Mouse (Mus musculus): ENCODE results near the gene Ppp1cc.
A peak's percentile ranks its signal among the peaks of the same experiment; 100 is the strongest.

Gene Ppp1cc

DNA sequence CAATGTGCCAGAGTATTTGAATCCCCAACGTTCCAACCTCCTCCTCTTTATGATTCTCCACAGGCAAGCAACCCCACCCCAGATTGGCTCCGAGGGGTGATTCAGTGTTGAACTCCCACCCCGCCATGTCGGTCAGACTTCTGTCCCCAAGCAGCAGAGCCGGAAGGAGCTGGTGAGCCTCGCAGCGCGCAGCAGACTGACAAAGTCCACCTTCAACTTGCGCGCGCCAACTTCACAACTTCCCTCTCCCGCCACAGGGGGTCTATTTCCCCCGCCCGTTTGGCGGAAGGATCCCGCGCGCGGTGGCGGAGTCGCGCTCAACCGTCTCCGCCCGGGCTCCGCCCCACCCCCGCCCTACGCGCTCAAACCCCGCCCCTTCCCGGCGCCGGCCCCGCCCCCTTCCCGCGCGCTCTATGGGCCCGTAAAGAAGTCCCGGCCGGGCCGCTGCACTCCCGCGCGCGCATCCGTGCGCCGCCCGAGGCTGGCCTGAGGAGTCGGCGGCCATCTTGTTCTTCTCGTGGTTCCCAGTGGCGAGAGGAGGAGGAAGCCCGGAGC lies at the start of gene Ppp1cc:
Gene Ppp1cc (plus strand): TSS at position 452 of the 555 bp plus-strand sequence.
- DNase-seq (ENCODE audit: low spot score in 2 of 2), result peak; percentile 91 to 95

DNA sequence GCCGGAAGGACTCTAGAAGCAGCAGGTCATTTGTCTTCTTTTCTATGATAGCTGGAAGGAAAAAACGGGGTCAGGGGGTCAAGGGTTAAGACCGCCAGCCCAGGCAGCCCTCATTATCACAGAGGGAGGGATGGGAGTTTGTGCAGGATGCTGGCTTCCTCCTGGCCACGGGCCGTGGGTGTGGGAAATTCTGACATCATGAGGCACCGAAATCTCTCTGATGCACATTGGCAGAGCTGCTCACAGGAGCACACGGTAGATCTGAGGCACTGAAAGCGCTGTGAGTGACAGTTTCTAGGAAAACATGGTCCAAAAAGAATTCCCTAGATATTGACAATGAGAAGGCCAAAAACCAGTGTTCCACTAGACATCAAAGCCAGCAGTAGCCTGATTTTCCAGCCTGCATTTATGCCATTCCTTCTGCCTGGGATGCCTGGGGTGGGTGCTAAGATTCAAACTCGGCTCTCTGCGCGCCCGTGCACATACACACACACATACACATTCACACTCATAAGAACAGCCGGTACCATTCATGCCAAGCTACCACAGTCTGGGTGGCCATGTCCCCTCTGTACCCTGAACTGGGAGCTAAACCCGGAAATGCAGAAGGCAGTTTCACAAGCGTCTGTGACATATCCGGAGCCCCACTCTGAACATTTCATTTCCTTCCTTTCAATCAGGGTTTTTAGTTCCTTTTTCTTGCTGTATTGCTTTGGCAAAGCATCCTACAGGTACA lies 48.6 kb upstream of the Ppp1cc start:
- DNase-seq (ENCODE audit: low spot score in 2 of 2), result no peak

DNA sequence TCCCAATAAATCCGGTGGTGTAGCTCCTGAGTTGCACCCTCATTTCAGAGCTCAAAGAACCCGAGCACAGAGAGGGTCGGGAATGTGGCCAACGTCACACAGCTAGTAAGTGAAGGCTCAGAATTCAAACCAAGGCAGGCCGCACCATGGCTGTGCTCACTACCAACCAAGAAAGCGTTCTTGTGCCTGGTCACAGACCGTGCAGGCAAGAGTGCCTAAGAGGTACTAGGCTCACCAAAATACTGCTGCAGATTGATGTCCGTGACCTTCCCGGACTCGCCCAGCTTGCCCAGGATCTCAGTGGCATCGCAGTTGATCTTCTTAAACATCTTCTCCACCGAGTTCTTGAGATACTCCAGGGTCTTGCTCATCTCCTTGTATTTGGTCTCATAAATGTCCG lies 47.5 kb upstream of the Ppp1cc start:
- DNase-seq (ENCODE audit: low spot score in 2 of 2), result no peak

DNA sequence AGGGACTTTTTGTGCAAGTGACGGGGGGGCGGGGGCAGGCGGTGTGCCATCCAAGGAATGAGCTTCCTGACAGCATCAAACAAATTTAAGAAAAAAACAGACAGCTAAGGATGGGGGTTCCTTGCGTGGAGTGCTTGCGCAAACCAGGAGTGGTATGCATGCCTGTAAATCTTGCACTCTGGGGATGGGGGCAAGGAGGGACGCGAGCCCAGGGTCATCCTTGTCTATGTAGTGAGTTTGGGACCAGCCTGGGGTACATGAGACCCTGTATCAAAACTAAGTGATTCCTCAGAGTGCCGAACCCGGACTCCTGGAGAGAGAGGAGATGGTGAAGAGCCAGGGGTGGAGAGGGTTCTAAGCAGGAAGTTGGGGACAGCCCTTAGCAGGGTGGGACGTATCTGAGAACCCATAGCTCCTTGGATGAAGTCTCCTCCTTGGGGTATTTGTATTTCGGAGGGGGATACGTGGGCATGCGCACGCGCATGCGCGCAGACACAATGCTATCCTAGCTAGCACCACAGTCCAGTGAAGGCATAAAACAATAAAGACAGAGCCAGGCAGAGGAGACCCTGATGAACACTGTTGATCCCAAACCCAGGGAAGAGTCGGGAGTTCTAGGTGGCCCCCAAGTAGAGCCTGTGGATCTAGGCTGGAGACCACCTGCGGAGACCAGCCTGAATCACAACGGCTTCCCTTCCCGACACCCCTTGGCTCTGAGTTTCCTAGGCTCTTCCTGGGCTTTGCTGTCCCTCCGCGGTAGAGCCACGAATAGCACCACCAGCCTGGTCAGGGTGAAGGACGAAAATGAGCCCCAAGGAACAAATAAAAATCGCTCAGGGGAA lies 46.8 kb upstream of the Ppp1cc start:
- no peak for DNase-seq (ENCODE audit: low spot score in 2 of 2)

DNA sequence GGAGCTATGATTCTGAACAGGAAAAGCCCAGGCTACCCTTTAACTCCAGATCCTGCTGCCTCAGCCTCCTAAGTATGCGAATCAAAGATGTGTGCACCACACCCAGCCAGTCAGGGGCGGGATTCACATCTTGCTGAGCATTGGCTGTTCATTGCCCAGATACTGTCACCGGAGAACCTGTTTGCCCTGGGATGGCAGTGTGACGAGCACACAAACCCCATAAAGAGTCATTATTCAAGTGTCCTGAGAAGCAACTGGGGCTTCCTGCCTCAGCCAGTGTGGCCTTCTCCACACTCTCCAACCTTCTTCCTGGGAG lies 46.2 kb upstream of the Ppp1cc start:
- DNase-seq (ENCODE audit: low spot score in 2 of 2), result no peak

DNA sequence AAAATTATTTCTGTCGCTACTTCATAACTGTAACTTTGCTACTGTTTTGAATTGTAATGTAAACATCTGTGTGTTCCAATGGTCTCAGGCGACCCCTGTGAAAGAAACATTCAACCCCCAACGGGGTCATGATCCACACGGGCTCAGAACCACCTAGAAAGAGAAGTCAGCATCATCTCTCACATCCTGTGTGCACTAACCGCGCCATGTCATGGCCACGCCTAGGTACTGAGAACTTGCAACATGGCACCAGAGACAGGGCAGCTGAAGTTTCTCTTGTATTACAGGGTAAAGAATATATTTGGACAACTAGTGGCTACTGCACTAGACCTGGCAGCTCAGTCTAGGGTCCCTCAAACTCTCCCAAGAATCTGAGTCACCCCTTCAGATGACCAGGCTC lies 44.6 kb upstream of the Ppp1cc start:
- no peak for DNase-seq (ENCODE audit: low spot score in 2 of 2)

DNA sequence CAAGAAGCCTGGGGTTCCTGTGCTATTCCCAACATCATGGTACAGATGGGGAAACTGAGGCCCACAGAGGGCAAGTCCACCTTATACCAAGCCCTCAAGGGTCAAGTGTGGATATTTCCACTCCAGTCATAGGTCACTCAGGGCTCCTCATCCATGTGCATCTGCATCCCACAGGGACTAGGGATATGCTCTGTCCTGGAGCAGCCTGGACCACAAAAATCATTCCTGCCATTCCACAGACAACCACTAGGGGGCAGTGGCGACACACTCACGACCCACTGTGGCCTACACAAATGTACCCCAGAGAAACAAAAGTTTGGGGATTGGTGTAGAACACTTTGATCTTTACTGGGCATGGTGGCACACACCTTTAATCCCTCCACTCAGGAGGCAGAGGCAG lies 43.9 kb upstream of the Ppp1cc start:
- DNase-seq (ENCODE audit: low spot score in 2 of 2), result peak; percentile 62 to 75

DNA sequence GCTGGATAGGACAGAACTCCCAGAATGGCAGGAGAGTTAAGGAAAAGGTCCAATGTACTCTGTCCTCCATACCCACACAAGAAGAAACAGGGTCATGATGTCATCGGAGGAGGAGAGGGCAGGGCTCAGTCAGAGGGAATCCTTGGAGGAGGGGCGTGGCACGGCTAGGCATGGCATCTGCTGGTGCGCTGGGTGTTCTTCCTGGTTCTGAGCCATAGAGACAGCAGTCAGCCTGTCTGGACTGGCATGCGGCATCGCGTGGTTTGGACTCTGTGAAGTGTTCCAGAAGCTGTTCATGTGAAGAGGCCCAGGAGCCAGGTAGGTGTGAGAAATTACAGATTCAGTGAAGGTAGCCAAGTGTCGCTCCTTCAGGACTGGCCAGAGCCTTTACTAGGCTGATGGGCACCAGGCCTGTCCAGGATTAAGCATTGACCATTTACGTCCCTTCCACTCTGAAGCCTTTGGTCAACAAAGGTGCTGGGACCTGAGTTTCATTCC lies 42.8 kb upstream of the Ppp1cc start:
- DNase-seq (ENCODE audit: low spot score in 2 of 2), result no peak

DNA sequence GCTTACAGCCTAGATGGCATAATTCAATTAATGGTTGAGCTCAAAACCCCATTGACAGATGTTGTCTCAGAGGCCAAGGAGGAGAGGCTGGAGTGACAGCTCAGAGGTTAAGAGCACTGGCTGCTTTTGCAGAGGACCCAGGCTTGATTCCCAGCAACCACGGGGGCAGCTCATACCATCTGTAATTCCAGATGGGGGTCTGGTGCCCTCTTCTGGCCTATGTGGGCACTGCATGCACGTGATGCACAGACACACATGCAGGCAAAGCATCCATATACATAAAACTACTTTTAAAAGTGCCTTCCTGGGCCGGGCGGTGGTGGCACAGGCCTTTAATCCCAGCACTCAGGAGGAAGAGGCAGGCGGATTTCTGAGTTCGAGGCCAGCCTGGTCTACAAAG lies 41.8 kb upstream of the Ppp1cc start:
- DNase-seq (ENCODE audit: low spot score in 2 of 2), result peak in 1 of 2 experiments; percentile 56

DNA sequence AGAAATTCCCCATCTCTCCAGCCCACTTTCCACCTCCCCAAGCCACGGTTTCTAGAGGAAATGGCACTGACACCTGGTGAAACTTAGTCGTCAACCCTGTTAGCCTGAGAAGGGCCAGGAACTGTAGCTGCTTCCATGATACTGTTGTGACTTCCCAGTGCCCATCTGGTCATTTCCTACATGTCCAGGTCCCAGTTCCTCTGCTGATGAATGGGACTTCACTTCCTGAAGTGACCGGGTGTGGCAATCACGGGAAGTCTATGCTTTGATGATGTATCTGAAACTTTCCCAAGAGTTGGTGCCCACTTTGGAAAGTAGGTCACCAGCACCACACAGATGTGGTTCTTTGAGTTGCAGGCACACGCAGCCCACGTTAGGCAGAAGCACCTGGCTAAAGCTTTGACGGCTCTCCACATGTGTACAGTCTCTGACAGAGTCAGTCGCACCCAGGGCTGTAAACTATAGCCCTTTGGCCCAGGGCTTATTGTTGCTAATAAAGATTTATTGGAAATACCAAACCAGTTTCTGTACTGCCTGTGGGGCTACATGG lies 32.8 kb upstream of the Ppp1cc start:
- DNase-seq (ENCODE audit: low spot score in 2 of 2), result no peak

DNA sequence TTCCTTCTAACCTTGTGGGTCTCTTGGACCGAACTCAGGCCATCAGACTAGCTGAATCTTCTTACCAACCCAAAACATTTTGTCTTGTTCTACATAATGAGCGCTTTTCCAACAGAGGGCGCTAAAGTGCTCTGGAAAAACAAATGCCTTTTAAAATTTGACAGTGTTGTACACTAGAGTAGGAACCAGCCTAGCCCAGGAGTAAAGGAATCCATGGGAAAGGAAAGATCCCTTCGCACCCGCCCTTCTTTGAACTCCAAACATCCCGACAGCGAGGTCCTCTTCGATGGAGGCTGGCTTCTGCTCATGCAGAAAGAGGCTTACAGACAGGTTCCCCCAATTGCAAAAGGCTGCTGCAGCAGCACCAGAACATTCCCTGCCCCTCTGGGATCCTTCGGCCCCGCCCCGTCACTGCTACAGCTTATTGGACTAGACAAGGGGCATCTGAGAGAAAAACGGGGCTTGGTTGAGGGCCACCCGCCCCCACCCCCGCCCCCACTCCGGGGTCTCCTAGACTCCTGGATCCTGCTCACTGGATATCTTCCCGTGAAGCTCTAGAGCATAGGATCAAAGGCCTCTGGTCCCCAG lies 28.9 kb upstream of the Ppp1cc start:
- peak in 1 of 2 experiments; percentile 74 for DNase-seq (ENCODE audit: low spot score in 2 of 2)

DNA sequence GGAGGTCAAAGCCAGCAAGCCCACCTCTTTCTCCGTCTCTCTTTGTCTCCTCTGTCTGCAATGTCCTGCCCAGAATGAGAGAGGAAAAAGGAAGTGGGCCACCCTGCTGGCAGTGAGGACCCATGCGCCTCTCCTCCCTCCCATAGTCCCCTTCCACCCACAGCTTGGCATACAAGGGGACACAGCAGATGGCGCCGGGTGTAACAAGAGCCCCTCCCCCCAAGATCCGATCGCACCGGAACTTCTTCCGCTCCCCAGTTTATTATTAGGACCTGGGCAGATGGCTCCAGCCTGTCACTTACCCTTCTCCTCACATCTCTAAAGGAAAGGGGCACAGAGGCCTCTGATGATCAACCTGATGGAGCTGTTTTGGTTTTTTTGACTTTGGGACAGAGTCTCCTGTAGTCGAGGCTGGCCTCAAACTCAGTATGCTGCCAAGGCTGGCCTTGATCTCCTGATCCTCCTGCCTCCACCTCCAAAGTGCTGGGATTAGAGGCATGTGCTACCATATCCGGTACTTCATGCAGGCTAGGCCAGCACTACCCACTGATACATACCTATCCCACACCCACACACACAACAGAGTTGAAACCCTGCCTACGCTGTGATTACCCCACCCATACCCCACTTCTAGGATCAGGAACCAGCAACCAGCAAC lies 27.6 kb upstream of the Ppp1cc start:
- no peak for DNase-seq (ENCODE audit: low spot score in 2 of 2)

DNA sequence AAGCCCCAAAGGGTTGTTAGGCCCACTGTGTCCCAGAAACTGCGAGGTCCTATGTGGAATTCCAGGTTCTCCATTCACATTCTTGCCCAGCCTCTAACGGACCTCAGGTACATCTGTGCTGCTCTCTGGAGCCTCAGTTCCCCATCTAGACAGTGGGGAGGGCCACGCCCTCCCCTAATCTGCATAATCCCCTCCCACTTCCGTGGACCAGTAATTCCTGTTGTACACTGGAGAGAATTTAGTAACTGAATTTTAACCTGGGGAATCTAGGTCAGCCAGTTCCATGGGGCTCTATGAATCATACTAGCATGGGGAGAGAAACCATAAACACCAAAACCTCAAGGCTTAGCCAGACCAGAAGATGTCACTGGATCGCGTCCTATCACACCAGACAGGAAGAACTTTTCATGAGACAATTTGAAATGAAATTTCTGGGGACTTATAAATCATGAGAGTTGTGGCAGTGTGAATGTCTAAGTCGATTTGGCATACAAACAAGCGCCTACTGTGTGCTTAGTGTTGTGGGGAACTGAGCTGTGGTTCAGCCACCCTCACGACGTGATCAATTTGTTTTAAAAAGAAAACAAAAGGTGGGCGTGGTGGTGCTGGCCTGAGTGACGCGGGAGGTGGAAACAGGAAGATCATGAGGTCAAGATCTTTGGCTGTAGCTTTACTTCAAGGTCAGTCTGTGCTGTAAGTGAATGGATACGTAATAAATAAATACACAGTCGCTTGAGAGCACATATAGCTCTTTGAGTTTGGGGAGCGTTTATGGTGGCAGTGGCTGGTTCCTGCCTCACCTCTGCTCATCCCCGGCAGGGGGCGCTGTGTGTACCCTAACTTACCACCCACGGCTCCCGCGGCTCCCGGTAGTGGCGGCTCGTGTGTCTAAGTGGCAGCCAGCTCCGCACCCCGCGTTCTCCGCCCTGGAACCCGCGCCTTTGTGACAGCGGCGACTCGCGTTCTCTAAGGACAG lies 26.7 kb upstream of the Ppp1cc start:
- peak; percentile 94 to 96 for DNase-seq (ENCODE audit: low spot score in 2 of 2)

DNA sequence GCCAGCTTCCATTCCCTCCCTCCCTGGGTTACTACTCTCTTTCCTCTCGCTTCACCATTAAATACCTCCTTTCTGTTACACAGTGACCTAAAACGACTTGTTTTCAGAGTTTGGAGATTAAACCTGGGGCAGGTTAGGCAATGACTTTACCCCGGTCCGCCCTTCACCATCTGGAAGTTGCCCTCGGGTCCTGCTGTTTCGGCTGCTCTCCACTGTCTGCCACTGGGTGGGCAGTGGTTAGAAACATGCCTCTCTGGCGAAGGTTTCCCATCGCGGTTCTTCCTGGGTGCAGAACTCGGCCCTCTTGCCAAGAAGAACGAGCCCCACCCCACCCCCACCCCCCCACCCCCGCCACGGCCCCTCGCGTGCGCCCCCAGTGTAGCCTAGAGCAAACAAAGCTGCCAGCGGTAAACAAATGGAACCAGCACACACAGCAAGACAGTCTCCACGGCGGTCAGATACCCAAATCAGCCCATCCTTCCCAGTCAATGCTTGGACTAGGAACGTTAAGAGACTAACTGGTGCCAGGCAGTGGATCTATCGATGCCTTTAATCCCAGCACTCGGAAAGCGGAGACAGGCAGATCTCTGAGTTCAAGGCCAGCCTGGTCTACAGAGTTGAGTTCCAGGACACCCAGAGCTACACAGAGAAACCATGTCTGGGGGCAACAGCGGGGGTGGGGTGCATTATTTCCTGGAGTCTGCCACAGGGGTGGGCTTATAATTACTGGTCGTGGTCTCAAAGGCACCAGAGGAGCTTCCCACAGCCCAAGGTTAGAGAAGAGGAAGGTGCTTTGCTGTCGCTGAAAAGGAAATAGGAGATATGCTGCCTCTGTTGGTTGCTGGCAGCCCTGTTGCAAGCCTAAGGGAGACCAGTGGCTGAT lies 25.7 kb upstream of the Ppp1cc start:
- DNase-seq (ENCODE audit: low spot score in 2 of 2), result peak in 1 of 2 experiments; percentile 47

DNA sequence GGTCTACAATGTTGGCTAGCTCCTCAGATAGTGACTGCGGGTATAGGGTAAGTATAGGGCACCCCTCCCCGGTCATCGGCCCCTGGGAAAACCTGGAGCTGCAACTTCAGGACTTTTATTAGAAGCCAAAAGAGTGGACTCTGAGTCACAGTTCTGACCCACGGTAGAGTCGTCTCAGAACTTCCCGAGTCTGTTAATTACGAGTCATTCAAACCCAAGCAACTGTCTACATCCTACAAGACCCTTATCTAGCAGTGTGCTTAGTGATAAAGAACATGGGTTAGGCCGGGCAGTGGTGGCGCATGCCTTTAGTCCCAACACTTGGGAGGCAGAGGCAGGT lies 25.1 kb upstream of the Ppp1cc start:
- DNase-seq (ENCODE audit: low spot score in 2 of 2), result no peak

DNA sequence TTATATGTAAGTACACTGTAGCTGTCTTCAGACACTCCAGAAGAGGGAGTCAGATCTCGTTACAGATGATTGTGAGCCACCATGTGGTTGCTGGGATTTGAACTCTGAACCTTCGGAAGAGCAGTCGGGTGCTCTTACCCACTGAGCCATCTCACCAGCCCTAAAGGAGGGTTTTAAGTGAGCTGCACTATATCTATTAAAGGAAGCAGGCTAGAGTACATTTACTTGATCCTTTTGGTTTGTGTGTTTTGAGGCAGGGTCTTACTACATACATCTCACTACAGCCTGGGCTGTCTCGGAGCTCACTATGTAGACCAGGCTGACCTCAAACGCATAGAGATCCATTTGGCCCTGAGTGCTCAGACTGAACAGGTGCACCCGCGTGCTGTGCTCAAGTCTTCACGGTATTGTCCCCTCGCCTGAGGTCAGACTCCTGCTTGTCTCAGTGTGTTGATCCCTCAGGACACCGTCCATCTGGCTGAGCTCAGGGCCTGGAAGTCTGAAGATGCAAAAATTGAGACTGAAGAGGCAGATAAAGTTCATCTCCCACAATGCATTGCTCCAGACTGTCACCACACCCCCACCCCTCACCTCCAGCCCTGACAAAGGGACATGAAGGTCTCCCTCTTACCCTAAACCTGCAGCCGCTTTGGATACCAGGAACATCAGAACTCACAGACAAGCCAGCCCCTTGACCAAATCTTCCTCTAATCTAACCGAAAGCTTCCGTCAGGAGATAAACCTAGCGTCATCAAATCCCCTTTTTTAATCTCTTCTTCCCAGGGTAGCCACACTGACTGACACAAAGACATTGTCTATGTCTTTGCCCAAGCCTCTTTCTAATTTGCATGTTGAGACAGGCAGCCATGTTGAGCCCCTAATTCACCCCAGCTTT lies 23.4 kb upstream of the Ppp1cc start:
- DNase-seq (ENCODE audit: low spot score in 2 of 2), result no peak

DNA sequence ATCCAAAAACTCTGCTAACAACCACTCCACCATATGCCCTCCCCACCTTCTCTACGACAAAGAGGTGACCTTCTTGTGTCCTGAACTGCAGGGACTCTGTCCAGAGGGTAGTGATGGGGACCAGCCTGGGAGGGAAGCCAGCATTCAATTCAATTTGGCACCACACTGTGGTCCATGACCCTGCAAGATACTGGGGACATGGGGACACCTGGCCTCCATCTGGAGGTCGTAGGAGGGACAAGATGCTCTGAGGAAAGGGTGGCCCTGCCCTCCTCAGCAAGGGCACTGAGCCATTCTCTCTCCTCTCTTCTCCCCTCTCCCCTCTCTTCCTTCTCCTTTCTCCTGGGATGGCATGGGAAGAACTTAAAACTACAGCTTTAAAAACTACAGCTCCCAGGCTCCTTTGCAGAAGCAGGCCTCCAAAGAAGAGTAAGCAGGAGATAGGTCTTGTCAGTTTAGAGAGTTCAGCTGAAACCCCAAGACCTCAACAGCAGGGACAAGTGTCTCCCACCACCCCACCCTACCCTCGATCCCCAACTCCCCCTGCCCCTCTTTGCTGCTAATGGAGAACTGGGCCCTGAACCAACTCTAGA lies 22.7 kb upstream of the Ppp1cc start:
- DNase-seq (ENCODE audit: low spot score in 2 of 2), result no peak

All from spleen, postnatal 10 days (tissue).